22 mouse cellular contexts compared by ENCODE assay signal in the genomic region with DNA sequence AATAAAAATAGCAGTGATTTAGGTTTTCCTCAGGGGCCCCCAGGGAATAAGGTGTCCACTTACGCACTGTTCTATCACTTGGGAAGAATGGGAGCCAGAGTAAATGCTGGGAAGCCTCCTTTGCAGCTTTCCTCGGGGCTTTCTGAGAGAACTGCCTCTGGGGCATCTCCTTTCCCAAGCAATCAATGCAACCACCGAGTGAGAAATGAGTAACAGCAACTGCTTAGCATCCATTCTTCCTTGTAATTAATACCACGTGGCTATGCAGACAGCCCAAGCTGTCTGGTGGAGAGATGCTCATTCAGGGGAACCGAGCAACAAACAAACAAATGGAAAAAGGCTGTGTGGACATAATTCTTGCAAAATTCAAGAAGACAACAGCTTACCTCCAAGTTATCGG.
DNase-seq lines count a peak whose midpoint lies in the region; ATAC-seq and TF ChIP-seq lines count a peak whose summit lies in the region.
"Had no signal": no experiment of that assay in that cellular context is flagged by ENCODE, and none has a peak within 500 bp of the region (broad histone marks: within the 10 kb centered on the region; RNA-seq: fewer than 3 reads in every experiment).

No protein-coding gene starts in this region.

- peaks cover 3% of the 10 kb centered on the region for H3K4me1 ChIP-seq in forebrain, embryonic 16.5 days (replicated peaks; ENCODE audit: control insufficient read depth, insufficient read depth, low read length)
- peaks cover 5% of the 10 kb centered on the region; the same call in 1 of the 2 replicates for H3K4me1 ChIP-seq in forebrain, embryonic 12.5 days
- H3K4me1 ChIP-seq in midbrain, postnatal 0 days (ENCODE audit: insufficient read depth, low read length), result no peaks in the 10 kb centered on the region
- peaks cover 4% of the 10 kb centered on the region; the same call in 1 of the 2 replicates for H3K4me1 ChIP-seq in midbrain, embryonic 10.5 days
- H3K4me1 ChIP-seq in limb, embryonic 10.5 days, result peaks cover 51% of the 10 kb centered on the region
- H3K4me1 ChIP-seq: heart, embryonic 15.5 days; limb, embryonic 15.5 days had no signal

- peak overlapping the region; percentile 21; the same call in 1 of the 2 replicates for H3K27ac ChIP-seq in forebrain, embryonic 16.5 days (ENCODE audit: low read length)
- H3K27ac ChIP-seq in forebrain, embryonic 12.5 days, result no peak overlapping the region
- H3K27ac ChIP-seq in midbrain, postnatal 0 days (ENCODE audit: low read depth, low read length), result no peak overlapping the region
- no peak overlapping the region for H3K27ac ChIP-seq in midbrain, embryonic 10.5 days (replicated peaks)
- H3K27ac ChIP-seq in limb, embryonic 10.5 days, result 0 out of 2 replicates have a peak overlapping the region, but pooled peaks have one; percentile 3
- H3K27ac ChIP-seq: heart, embryonic 15.5 days; left cerebral cortex, adult 2 months; limb, embryonic 15.5 days; liver, embryonic 14.5 days had no signal

- ATAC-seq in forebrain, embryonic 16.5 days, result peak; percentile 79; the same call in 1 of the 2 replicates
- ATAC-seq in forebrain, embryonic 12.5 days (ENCODE audit: low FRiP score), result no peak
- no peak for ATAC-seq in midbrain, postnatal 0 days (ENCODE audit: low FRiP score)

- H3K4me3 ChIP-seq in forebrain, embryonic 16.5 days (replicated peaks; ENCODE audit: low read length), result no peak overlapping the region
- no peak overlapping the region for H3K4me3 ChIP-seq in forebrain, embryonic 12.5 days (replicated peaks)
- no peak overlapping the region for H3K4me3 ChIP-seq in midbrain, postnatal 0 days (ENCODE audit: low read depth, low read length)
- no peak overlapping the region for H3K4me3 ChIP-seq in midbrain, embryonic 10.5 days
- H3K4me3 ChIP-seq in limb, embryonic 10.5 days, result no peak overlapping the region
- H3K4me3 ChIP-seq: heart, embryonic 15.5 days; left cerebral cortex, adult 2 months; limb, embryonic 15.5 days had no signal

- no peaks in the 10 kb centered on the region for H3K9me3 ChIP-seq in forebrain, embryonic 16.5 days (ENCODE audit: control insufficient read depth, low read length)
- no peaks in the 10 kb centered on the region for H3K9me3 ChIP-seq in forebrain, embryonic 12.5 days
- no peaks in the 10 kb centered on the region for H3K9me3 ChIP-seq in midbrain, postnatal 0 days (ENCODE audit: low read length)
- no peaks in the 10 kb centered on the region for H3K9me3 ChIP-seq in midbrain, embryonic 10.5 days (replicated peaks)
- H3K9me3 ChIP-seq in limb, embryonic 10.5 days (replicated peaks), result no peaks in the 10 kb centered on the region
- H3K9me3 ChIP-seq: G1E; heart, embryonic 15.5 days; limb, embryonic 15.5 days had no signal

- no peak for TF ChIP-seq POLR2A in brain, embryonic 14.5 days (IDR thresholded peaks at IDR 0.05; ENCODE audit: borderline replicate concordance, extremely low read depth, insufficient read depth, insufficient read length, poor library complexity, severe bottlenecking)

- H3K4me2 ChIP-seq in forebrain, embryonic 16.5 days (ENCODE audit: low read length), result no peak overlapping the region
- no peak overlapping the region for H3K4me2 ChIP-seq in forebrain, embryonic 12.5 days
- H3K4me2 ChIP-seq in midbrain, postnatal 0 days (ENCODE audit: low read depth, low read length, poor library complexity, severe bottlenecking), result no peak overlapping the region
- H3K4me2 ChIP-seq: heart, embryonic 15.5 days; limb, embryonic 15.5 days; lung, embryonic 14.5 days had no signal

- WGBS in forebrain, embryonic 16.5 days, result 31% methylated on average over 6 of the region's 6 CpGs
- 46% methylated on average over 6 of the region's 6 CpGs for WGBS in forebrain, embryonic 12.5 days
- WGBS in midbrain, postnatal 0 days, result 50% methylated on average over 6 of the region's 6 CpGs
- 74% methylated on average over 6 of the region's 6 CpGs for WGBS in midbrain, embryonic 10.5 days
- whole genome bisulfite sequencing in limb, embryonic 10.5 days, result 32% methylated on average over 6 of the region's 6 CpGs

- no peaks in the 10 kb centered on the region for H3K27me3 ChIP-seq in forebrain, embryonic 16.5 days (replicated peaks; ENCODE audit: control insufficient read depth, insufficient read depth, low read length)
- H3K27me3 ChIP-seq in forebrain, embryonic 12.5 days, result no peaks in the 10 kb centered on the region
- H3K27me3 ChIP-seq in midbrain, postnatal 0 days (ENCODE audit: insufficient read depth, low read length), result no peaks in the 10 kb centered on the region
- H3K27me3 ChIP-seq in midbrain, embryonic 10.5 days (ENCODE audit: low read depth, poor library complexity, severe bottlenecking), result no peaks in the 10 kb centered on the region
- H3K27me3 ChIP-seq in limb, embryonic 10.5 days (ENCODE audit: low read depth, poor library complexity, severe bottlenecking), result no peaks in the 10 kb centered on the region
- H3K27me3 ChIP-seq: heart, embryonic 15.5 days; limb, embryonic 15.5 days had no signal

- H3K36me3 ChIP-seq in forebrain, embryonic 16.5 days (ENCODE audit: control insufficient read depth, insufficient read depth), result no peaks in the 10 kb centered on the region
- H3K36me3 ChIP-seq in forebrain, embryonic 12.5 days (replicated peaks), result no peaks in the 10 kb centered on the region
- no peaks in the 10 kb centered on the region for H3K36me3 ChIP-seq in midbrain, postnatal 0 days (ENCODE audit: insufficient read depth, low read length)
- no peaks in the 10 kb centered on the region for H3K36me3 ChIP-seq in midbrain, embryonic 10.5 days
- no peaks in the 10 kb centered on the region for H3K36me3 ChIP-seq in limb, embryonic 10.5 days
- H3K36me3 ChIP-seq: G1E; heart, embryonic 15.5 days; limb, embryonic 15.5 days had no signal

- H3K9ac ChIP-seq in forebrain, embryonic 16.5 days (replicated peaks; ENCODE audit: low read depth, low read length), result no peak overlapping the region
- no peak overlapping the region for H3K9ac ChIP-seq in forebrain, embryonic 12.5 days
- H3K9ac ChIP-seq in midbrain, postnatal 0 days (replicated peaks; ENCODE audit: low read length, poor library complexity, severe bottlenecking), result no peak overlapping the region
- H3K9ac ChIP-seq: heart, embryonic 15.5 days; limb, embryonic 15.5 days; liver, embryonic 14.5 days; lung, embryonic 14.5 days had no signal

- TF ChIP-seq CTCF in midbrain, postnatal 0 days (IDR thresholded peaks at IDR 0.05), result no peak
- no peak for TF ChIP-seq CTCF in brain, embryonic 14.5 days (IDR thresholded peaks at IDR 0.05; ENCODE audit: borderline replicate concordance, extremely low read depth, insufficient read depth, insufficient read length)

- DNase-seq in midbrain, postnatal 0 days (ENCODE audit: low spot score), result peak; percentile 56
- DNase-seq in midbrain, embryonic 10.5 days (ENCODE audit: low spot score), result no peak
- peak; percentile 68 for DNase-seq in brain, embryonic 14.5 days (ENCODE audit: low read depth)
- DNase-seq in limb, embryonic 10.5 days (ENCODE audit: low spot score), result no peak
- DNase-seq in thymus, postnatal 0 days (ENCODE audit: low spot score), result no peak
- DNase-seq in heart, adult 8-10 months (ENCODE audit: low spot score), result no peak
- DNase-seq: adrenal gland, adult 2 months; B cell, adult 2 months; cerebellum, adult 18-20 months; cerebellum, postnatal 14 days; heart, postnatal 4 days; kidney, adult 8-10 months; kidney, postnatal 10 days; lung, embryonic 14.5 days; thymus, adult 2 months had no signal

Comparison
In these comparisons a context has a peak if more than half of its experiments do, and no peak if none do; other contexts are left out.
1. H3K27ac ChIP-seq: peak in forebrain, embryonic 16.5 days (single experiment) and limb, embryonic 10.5 days (single experiment); none in forebrain, embryonic 12.5 days (single experiment), midbrain, postnatal 0 days (single experiment) and midbrain, embryonic 10.5 days (single experiment).
2. DNase-seq: peak in midbrain, postnatal 0 days (single experiment) and brain, embryonic 14.5 days (single experiment); none in midbrain, embryonic 10.5 days (single experiment), limb, embryonic 10.5 days (single experiment), thymus, postnatal 0 days (single experiment) and heart, adult 8-10 months (single experiment).